Comparison of ENCODE assay signal across 15 mouse cellular contexts in the genomic region with DNA sequence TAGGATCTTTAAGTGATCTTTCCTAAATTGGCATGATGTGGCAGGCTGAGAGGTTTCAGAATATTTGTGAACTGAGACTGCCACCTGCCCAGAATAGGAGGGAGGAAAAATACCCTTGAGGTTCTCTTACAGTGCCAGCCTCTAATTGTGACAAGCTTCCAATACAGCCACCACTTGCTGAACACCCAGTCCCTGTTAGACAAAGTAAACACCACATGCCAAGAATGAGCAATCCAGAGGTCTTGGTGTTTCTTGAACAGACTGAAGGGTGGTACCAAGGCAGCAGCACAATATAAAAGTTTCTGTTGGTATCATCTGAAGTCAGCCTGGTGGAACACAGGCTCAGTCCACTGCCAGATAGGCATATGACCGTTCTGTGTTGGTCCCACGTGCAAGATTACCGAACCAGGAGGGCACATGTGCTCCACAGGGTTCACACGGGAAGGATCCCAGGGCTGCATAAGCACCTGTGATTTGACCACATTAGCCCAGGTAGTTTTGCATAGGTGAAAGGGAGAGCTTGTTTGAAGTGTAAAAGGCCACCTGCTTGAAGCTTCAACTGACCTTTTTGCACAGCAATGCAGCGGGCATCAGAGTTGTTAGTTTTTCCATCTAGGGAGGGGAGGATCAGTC. TPM values are rescaled to one million over a fixed set of nuclear protein-coding genes. Genes with fewer than 3 reads are reported as not detected.
DNase-seq lines count a peak whose midpoint lies in the region; ATAC-seq lines count a peak whose summit lies in the region.
"Had no signal": no experiment of that assay in that cellular context is flagged by ENCODE, and none has a peak within 500 bp of the region (broad histone marks: within the 10 kb centered on the region; RNA-seq: fewer than 3 reads in every experiment).

No protein-coding gene starts in this region.

- H3K27me3 ChIP-seq in midbrain, embryonic 11.5 days (ENCODE audit: control insufficient read depth, insufficient read depth, low read length): no peaks in the 10 kb centered on the region
- H3K27me3 ChIP-seq in midbrain, embryonic 10.5 days (ENCODE audit: low read depth, poor library complexity, severe bottlenecking): no peaks in the 10 kb centered on the region
- H3K27me3 ChIP-seq in forebrain, embryonic 12.5 days: no peaks in the 10 kb centered on the region
- no peaks in the 10 kb centered on the region for H3K27me3 ChIP-seq in forebrain, embryonic 16.5 days (replicated peaks; ENCODE audit: control insufficient read depth, insufficient read depth, low read length)
- no peaks in the 10 kb centered on the region for H3K27me3 ChIP-seq in heart, embryonic 10.5 days (ENCODE audit: insufficient read depth, poor library complexity, severe bottlenecking)
- H3K27me3 ChIP-seq: limb, embryonic 13.5 days had no signal

- no peak overlapping the region for H3K4me3 ChIP-seq in midbrain, embryonic 11.5 days (ENCODE audit: low read depth, low read length)
- H3K4me3 ChIP-seq in midbrain, embryonic 10.5 days: no peak overlapping the region
- H3K4me3 ChIP-seq in forebrain, embryonic 12.5 days (replicated peaks): no peak overlapping the region
- H3K4me3 ChIP-seq in forebrain, embryonic 16.5 days (replicated peaks; ENCODE audit: low read length): no peak overlapping the region
- H3K4me3 ChIP-seq in heart, embryonic 10.5 days: no peak overlapping the region
- H3K4me3 ChIP-seq: limb, embryonic 13.5 days had no signal

- ATAC-seq in midbrain, embryonic 11.5 days (ENCODE audit: low FRiP score): peak; percentile 18; the same call in 1 of the 2 replicates
- peak; percentile 59; the same call in 1 of the 2 replicates for ATAC-seq in forebrain, embryonic 12.5 days (ENCODE audit: low FRiP score)
- peak; percentile 13; the same call in 1 of the 2 replicates for ATAC-seq in forebrain, embryonic 16.5 days
- ATAC-seq in megakaryocyte-erythroid progenitor cell, adult 5-6 weeks (replicated peaks; ENCODE audit: low FRiP score, low TSS enrichment, poor library complexity, severe bottlenecking): 0 out of 2 replicates have a peak, but pooled peaks have one; percentile 34
- ATAC-seq: intestine, postnatal 0 days had no signal

- DNase-seq in midbrain, embryonic 11.5 days (ENCODE audit: low spot score, missing footprints): peak; percentile 81
- no peak for DNase-seq in midbrain, embryonic 10.5 days (ENCODE audit: low spot score)
- no peak for DNase-seq in heart, embryonic 10.5 days (ENCODE audit: low spot score)
- DNase-seq in adrenal gland, adult 18-20 months (ENCODE audit: low spot score in 2 of 2): no peak
- DNase-seq: adrenal gland, adult 8-10 months; cerebellum, adult 8-10 months; gastrocnemius, postnatal 25 days; right cerebral cortex, adult 18-20 months; thymus, postnatal 25 days had no signal

- H3K4me1 ChIP-seq in midbrain, embryonic 11.5 days (ENCODE audit: control insufficient read depth, insufficient read depth, low read length): no peaks in the 10 kb centered on the region
- no peaks in the 10 kb centered on the region for H3K4me1 ChIP-seq in midbrain, embryonic 10.5 days
- H3K4me1 ChIP-seq in forebrain, embryonic 12.5 days: no peaks in the 10 kb centered on the region
- no peaks in the 10 kb centered on the region for H3K4me1 ChIP-seq in forebrain, embryonic 16.5 days (replicated peaks; ENCODE audit: control insufficient read depth, insufficient read depth, low read length)
- no peaks in the 10 kb centered on the region for H3K4me1 ChIP-seq in heart, embryonic 10.5 days
- H3K4me1 ChIP-seq: limb, embryonic 13.5 days had no signal

- H3K27ac ChIP-seq in midbrain, embryonic 11.5 days (ENCODE audit: low read depth, low read length): no peak overlapping the region
- no peak overlapping the region for H3K27ac ChIP-seq in midbrain, embryonic 10.5 days (replicated peaks)
- H3K27ac ChIP-seq in forebrain, embryonic 12.5 days: no peak overlapping the region
- H3K27ac ChIP-seq in forebrain, embryonic 16.5 days (ENCODE audit: low read length): no peak overlapping the region
- H3K27ac ChIP-seq in heart, embryonic 10.5 days: no peak overlapping the region
- H3K27ac ChIP-seq: limb, embryonic 13.5 days; liver, embryonic 14.5 days had no signal

- no peak overlapping the region for H3K4me2 ChIP-seq in midbrain, embryonic 11.5 days
- no peak overlapping the region for H3K4me2 ChIP-seq in forebrain, embryonic 12.5 days
- H3K4me2 ChIP-seq in forebrain, embryonic 16.5 days (ENCODE audit: low read length): no peak overlapping the region
- H3K4me2 ChIP-seq: limb, embryonic 13.5 days had no signal

- no peak overlapping the region for H3K9ac ChIP-seq in midbrain, embryonic 11.5 days (ENCODE audit: low read length)
- H3K9ac ChIP-seq in forebrain, embryonic 12.5 days: no peak overlapping the region
- H3K9ac ChIP-seq in forebrain, embryonic 16.5 days (replicated peaks; ENCODE audit: low read depth, low read length): no peak overlapping the region
- H3K9ac ChIP-seq: limb, embryonic 13.5 days; liver, embryonic 14.5 days had no signal

- 95% methylated on average over 5 of the region's 5 CpGs for WGBS in midbrain, embryonic 11.5 days
- WGBS in midbrain, embryonic 10.5 days: 89% methylated on average over 5 of the region's 5 CpGs
- WGBS in forebrain, embryonic 12.5 days: 93% methylated on average over 5 of the region's 5 CpGs
- 95% methylated on average over 5 of the region's 5 CpGs for WGBS in forebrain, embryonic 16.5 days
- WGBS in heart, embryonic 10.5 days: 87% methylated on average over 5 of the region's 5 CpGs

- H3K36me3 ChIP-seq in midbrain, embryonic 11.5 days (ENCODE audit: control insufficient read depth, insufficient read depth, low read length): peaks cover 31% of the 10 kb centered on the region
- H3K36me3 ChIP-seq in midbrain, embryonic 10.5 days: peaks cover 59% of the 10 kb centered on the region
- peaks cover 45% of the 10 kb centered on the region for H3K36me3 ChIP-seq in forebrain, embryonic 12.5 days (replicated peaks)
- H3K36me3 ChIP-seq in forebrain, embryonic 16.5 days (ENCODE audit: control insufficient read depth, insufficient read depth): peaks cover 48% of the 10 kb centered on the region
- H3K36me3 ChIP-seq in heart, embryonic 10.5 days: peaks cover 54% of the 10 kb centered on the region

- H3K9me3 ChIP-seq in midbrain, embryonic 11.5 days (ENCODE audit: control insufficient read depth, low read length): peaks cover 32% of the 10 kb centered on the region
- peaks cover 64% of the 10 kb centered on the region for H3K9me3 ChIP-seq in midbrain, embryonic 10.5 days (replicated peaks)
- H3K9me3 ChIP-seq in forebrain, embryonic 12.5 days: peaks cover 29% of the 10 kb centered on the region
- H3K9me3 ChIP-seq in forebrain, embryonic 16.5 days (ENCODE audit: control insufficient read depth, low read length): peaks cover 31% of the 10 kb centered on the region
- peaks cover 24% of the 10 kb centered on the region for H3K9me3 ChIP-seq in heart, embryonic 10.5 days

RNA-seq across cellular contexts. Expression of gene Zfp386, which starts 14.2 kb away (rescaled TPM):
- polyA plus RNA-seq in midbrain, embryonic 11.5 days (2014; fragmentation: Nextera tagmentation; extraction: Ambion mirVana): 77.7 and 82.3 TPM in 2 replicates
- 65.2 and 69.8 TPM in 2 replicates for polyA plus RNA-seq in midbrain, embryonic 10.5 days (2016; fragmentation: Nextera tagmentation; extraction: Ambion mirVana)
- polyA plus RNA-seq in forebrain, embryonic 12.5 days (2016; fragmentation: Nextera tagmentation; extraction: Ambion mirVana): 62.5 and 64.2 TPM in 2 replicates
- 68.3 and 72.3 TPM in 2 replicates for polyA plus RNA-seq in forebrain, embryonic 16.5 days (2015; fragmentation: Nextera tagmentation; extraction: Ambion mirVana)
- 30.0 and 37.5 TPM in 2 replicates for total RNA-seq in megakaryocyte-erythroid progenitor cell, adult 5-6 weeks (2014; fragmentation: Nextera tagmentation)
- total RNA-seq in megakaryocyte-erythroid progenitor cell, adult 5-6 weeks (2017): 19.3 and 30.9 TPM in 2 replicates
- 32.0 and 37.4 TPM in 2 replicates for polyA plus RNA-seq in heart, embryonic 10.5 days (2016; fragmentation: Nextera tagmentation; extraction: Ambion mirVana)
- 10 to 100 TPM; 24.6 to 24.9 TPM for total RNA-seq in adrenal gland, adult 18-20 months (2021)

RNA-seq across cellular contexts. Expression of gene Vipr2, which starts 15.8 kb away (rescaled TPM):
- 4.6 and 5.2 TPM in 2 replicates for polyA plus RNA-seq in midbrain, embryonic 11.5 days (2014; fragmentation: Nextera tagmentation; extraction: Ambion mirVana)
- 2.9 and 3.9 TPM in 2 replicates for polyA plus RNA-seq in midbrain, embryonic 10.5 days (2016; fragmentation: Nextera tagmentation; extraction: Ambion mirVana)
- 1.8 and 2.8 TPM in 2 replicates for polyA plus RNA-seq in forebrain, embryonic 12.5 days (2016; fragmentation: Nextera tagmentation; extraction: Ambion mirVana)
- polyA plus RNA-seq in forebrain, embryonic 16.5 days (2015; fragmentation: Nextera tagmentation; extraction: Ambion mirVana): 0.75 and 0.92 TPM in 2 replicates
- total RNA-seq in megakaryocyte-erythroid progenitor cell, adult 5-6 weeks (2014; fragmentation: Nextera tagmentation): 0.55 and 3.3 TPM in 2 replicates
- total RNA-seq in megakaryocyte-erythroid progenitor cell, adult 5-6 weeks (2017): 0.61 and 3.1 TPM in 2 replicates
- polyA plus RNA-seq in heart, embryonic 10.5 days (2016; fragmentation: Nextera tagmentation; extraction: Ambion mirVana): 0.55 and 1.8 TPM in 2 replicates
- total RNA-seq in adrenal gland, adult 18-20 months (2021): under 1 TPM; 0.40 to 0.67 TPM
